In genomic region chr6:143833182-143833558, GRCm38 (mm10) we compare ENCODE assay signal across 14 mouse cellular contexts.
A peak's percentile ranks its signal among the peaks of the same experiment; 100 is the strongest.
DNase-seq lines count a peak whose midpoint lies in the region; ATAC-seq lines count a peak whose summit lies in the region.
"Had no signal": no experiment of that assay in that cellular context is flagged by ENCODE, and none has a peak within 500 bp of the region (broad histone marks: within the 10 kb centered on the region; RNA-seq: fewer than 3 reads in every experiment).

No protein-coding gene starts in this region.

- H3K27me3 ChIP-seq in kidney, embryonic 15.5 days, result no peaks in the 10 kb centered on the region
- no peaks in the 10 kb centered on the region for H3K27me3 ChIP-seq in liver, embryonic 12.5 days (replicated peaks)
- H3K27me3 ChIP-seq: lung, embryonic 15.5 days had no signal

- H3K4me1 ChIP-seq in kidney, embryonic 15.5 days, result no peaks in the 10 kb centered on the region
- peaks cover 19% of the 10 kb centered on the region for H3K4me1 ChIP-seq in liver, embryonic 12.5 days
- H3K4me1 ChIP-seq: forebrain, embryonic 10.5 days had no signal

- H3K9me3 ChIP-seq in kidney, embryonic 15.5 days (replicated peaks), result no peaks in the 10 kb centered on the region
- H3K9me3 ChIP-seq in liver, embryonic 12.5 days (replicated peaks), result no peaks in the 10 kb centered on the region
- H3K9me3 ChIP-seq: forebrain, embryonic 10.5 days; lung, embryonic 15.5 days had no signal

- no peak for ATAC-seq in kidney, embryonic 15.5 days (replicated peaks; ENCODE audit: low FRiP score)
- peak; percentile 83 for ATAC-seq in liver, embryonic 12.5 days
- peak; percentile 87 for ATAC-seq in megakaryocyte-erythroid progenitor cell, adult 5-6 weeks (replicated peaks; ENCODE audit: low FRiP score, low TSS enrichment, poor library complexity, severe bottlenecking)

- peak; percentile 4 to 11 for DNase-seq in kidney, postnatal 4 days
- DNase-seq in c-Kit-negative CD71-positive TER-119-positive erythroid progenitor cells, embryonic 14.5 days (ENCODE audit: low read depth, low spot score), result peak; percentile 27
- no peak for DNase-seq in adrenal gland, postnatal 4 days (ENCODE audit: low spot score in 2 of 2)
- DNase-seq in left cerebral cortex, postnatal 36 days (ENCODE audit: low spot score in 2 of 2), result no peak
- DNase-seq: adrenal gland, adult 2 months; cerebellum, postnatal 10 days; gastrocnemius, postnatal 25 days; heart, postnatal 36 days had no signal

- intact Hi-C loops in left cerebral cortex, postnatal 36 days (cut with DNase I), result no loop called here

- H3K4me2 ChIP-seq in kidney, embryonic 15.5 days, result no peak overlapping the region
- H3K4me2 ChIP-seq in liver, embryonic 12.5 days, result peak overlapping the region; percentile 69
- H3K4me2 ChIP-seq: heart, embryonic 11.5 days; lung, embryonic 15.5 days had no signal

- no peaks in the 10 kb centered on the region; the same call in 1 of the 2 replicates for H3K36me3 ChIP-seq in kidney, embryonic 15.5 days
- 0 out of 2 replicates have a peak, but pooled peaks cover 4% of the 10 kb centered on the region for H3K36me3 ChIP-seq in liver, embryonic 12.5 days
- H3K36me3 ChIP-seq: lung, embryonic 15.5 days had no signal

- H3K27ac ChIP-seq in kidney, embryonic 15.5 days, result no peak overlapping the region
- no peak overlapping the region for H3K27ac ChIP-seq in liver, embryonic 12.5 days
- H3K27ac ChIP-seq: forebrain, embryonic 10.5 days; lung, embryonic 15.5 days had no signal

- no peak overlapping the region for H3K9ac ChIP-seq in kidney, embryonic 15.5 days
- H3K9ac ChIP-seq in liver, embryonic 12.5 days, result peak overlapping the region; percentile 22; the same call in 1 of the 2 replicates
- H3K9ac ChIP-seq: lung, embryonic 15.5 days had no signal

- WGBS in kidney, embryonic 15.5 days, result 75% methylated on average over 23 of the region's 23 CpGs
- 46% methylated on average over 23 of the region's 23 CpGs for WGBS in liver, embryonic 12.5 days (ENCODE audit: insufficient replicate concordance)

- H3K4me3 ChIP-seq in kidney, embryonic 15.5 days (replicated peaks), result no peak overlapping the region
- H3K4me3 ChIP-seq in liver, embryonic 12.5 days, result peak overlapping the region; percentile 50
- H3K4me3 ChIP-seq: forebrain, embryonic 10.5 days; lung, embryonic 15.5 days had no signal

Comparison
In these comparisons a context has a peak if more than half of its experiments do, and no peak if none do; other contexts are left out.
1. DNase-seq: peak in kidney, postnatal 4 days (2 of 2) and c-Kit-negative CD71-positive TER-119-positive erythroid progenitor cells, embryonic 14.5 days (single experiment); none in adrenal gland, postnatal 4 days (0 of 2) and left cerebral cortex, postnatal 36 days (0 of 2).